Mouse (Mus musculus): ENCODE data around the gene Hsd17b11.

The Hsd17b11 gene

GRCm38 (mm10) chr5:104003256-104003931 is 18.3 kb downstream of the Hsd17b11 start:
- Histone ChIP-seq H3K9me3 (ENCODE audit: low read length) (no peaks in the 10 kb centered on the region), H3K4me1 (replicated peaks; ENCODE audit: low read depth, low read length) (peaks cover 50% of the 10 kb centered on the region), H3K36me3 (ENCODE audit: insufficient read depth, low read length) (peaks cover 81% of the 10 kb centered on the region), H3K27me3 (ENCODE audit: insufficient read depth, low read length) (no peaks in the 10 kb centered on the region), H3K4me3 (replicated peaks; ENCODE audit: low read length) (peak overlapping the region; percentile 64)
- TF ChIP-seq NANOG (IDR thresholded peaks at IDR 0.05; ENCODE audit: borderline replicate concordance, low read length) (no peak), POU5F1 (IDR thresholded peaks at IDR 0.05; ENCODE audit: borderline replicate concordance, low read length) (no peak), CTCF (conservative IDR thresholded peaks at IDR 0.05; ENCODE audit: low read length) (no peak)

- Histone ChIP-seq H3K36me3 (ENCODE audit: insufficient read depth, low read length) (peaks cover 79% of the 10 kb centered on the region), H3K4me3 (replicated peaks; ENCODE audit: low read length) (peak overlapping the region; percentile 64), H3K9me3 (ENCODE audit: low read length) (no peaks in the 10 kb centered on the region), H3K4me1 (replicated peaks; ENCODE audit: low read depth, low read length) (peaks cover 44% of the 10 kb centered on the region), H3K27me3 (ENCODE audit: insufficient read depth, low read length) (no peaks in the 10 kb centered on the region)
- no peak for TF ChIP-seq POU5F1 (IDR thresholded peaks at IDR 0.05; ENCODE audit: borderline replicate concordance, low read length)
- peak; percentile 60; the same call in 1 of the 2 replicates for TF ChIP-seq NANOG (IDR thresholded peaks at IDR 0.05; ENCODE audit: borderline replicate concordance, low read length)
- no peak for TF ChIP-seq CTCF (conservative IDR thresholded peaks at IDR 0.05; ENCODE audit: low read length)
Observed at GRCm38 (mm10) chr5:104002549-104003255, 19.0 kb downstream of the Hsd17b11 start.

- H3K9me3 ChIP-seq (ENCODE audit: low read length): no peaks in the 10 kb centered on the region
- H3K36me3 ChIP-seq (ENCODE audit: insufficient read depth, low read length): peaks cover 72% of the 10 kb centered on the region
- H3K4me1 ChIP-seq (replicated peaks; ENCODE audit: low read depth, low read length): peaks cover 31% of the 10 kb centered on the region
- no peak for TF ChIP-seq NANOG (IDR thresholded peaks at IDR 0.05; ENCODE audit: borderline replicate concordance, low read length)
- peak; percentile 86 for TF ChIP-seq CTCF (conservative IDR thresholded peaks at IDR 0.05; ENCODE audit: low read length)
- no peak overlapping the region for H3K4me3 ChIP-seq (replicated peaks; ENCODE audit: low read length)
- no peaks in the 10 kb centered on the region for H3K27me3 ChIP-seq (ENCODE audit: insufficient read depth, low read length)
Observed at GRCm38 (mm10) chr5:103999738-104000137, 22.0 kb downstream of the Hsd17b11 start.

- no peaks in the 10 kb centered on the region for H3K27me3 ChIP-seq (ENCODE audit: insufficient read depth, low read length)
- H3K4me3 ChIP-seq (replicated peaks; ENCODE audit: low read length): no peak overlapping the region
- peaks cover 28% of the 10 kb centered on the region for H3K4me1 ChIP-seq (replicated peaks; ENCODE audit: low read depth, low read length)
- TF ChIP-seq CTCF (conservative IDR thresholded peaks at IDR 0.05; ENCODE audit: low read length) (no peak), POU5F1 (IDR thresholded peaks at IDR 0.05; ENCODE audit: borderline replicate concordance, low read length) (no peak), NANOG (IDR thresholded peaks at IDR 0.05; ENCODE audit: borderline replicate concordance, low read length) (no peak)
- no peaks in the 10 kb centered on the region for H3K9me3 ChIP-seq (ENCODE audit: low read length)
- H3K36me3 ChIP-seq (ENCODE audit: insufficient read depth, low read length): peaks cover 73% of the 10 kb centered on the region
Observed at GRCm38 (mm10) chr5:103998739-103999138, 23.0 kb downstream of the Hsd17b11 start.

DNA sequence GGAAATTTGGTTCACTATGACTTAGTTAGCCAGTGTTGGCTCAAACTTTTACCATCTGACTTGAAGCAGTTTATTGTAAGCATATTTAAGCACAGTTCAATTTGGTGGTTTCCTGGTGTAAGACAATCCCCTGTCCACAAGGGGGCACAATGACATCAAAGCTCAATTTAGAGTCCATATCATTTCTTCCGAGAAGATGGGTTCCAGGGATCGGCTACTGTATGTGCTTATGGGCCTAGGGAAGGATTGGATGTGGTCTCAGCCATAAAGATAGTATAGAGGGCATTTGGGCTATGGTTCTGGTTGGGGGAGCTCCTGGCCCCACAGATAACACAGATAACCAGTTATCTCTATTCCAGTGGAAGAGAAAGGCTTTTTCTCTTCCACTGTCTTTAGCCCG is 26.5 kb downstream of the Hsd17b11 start:
- H3K4me1 ChIP-seq (replicated peaks; ENCODE audit: low read depth, low read length): 0 out of 2 replicates have a peak, but pooled peaks cover 2% of the 10 kb centered on the region
- no peak for TF ChIP-seq POU5F1 (IDR thresholded peaks at IDR 0.05; ENCODE audit: borderline replicate concordance, low read length)
- peak; percentile 72 for TF ChIP-seq CTCF (conservative IDR thresholded peaks at IDR 0.05; ENCODE audit: low read length)
- H3K4me3 ChIP-seq (replicated peaks; ENCODE audit: low read length): no peak overlapping the region
- H3K36me3 ChIP-seq (ENCODE audit: insufficient read depth, low read length): peaks cover 77% of the 10 kb centered on the region
- H3K9me3 ChIP-seq (ENCODE audit: low read length): no peaks in the 10 kb centered on the region
- no peaks in the 10 kb centered on the region for H3K27me3 ChIP-seq (ENCODE audit: insufficient read depth, low read length)

GRCm38 (mm10) chr5:103994669-103995068 is 27.1 kb downstream of the Hsd17b11 start:
- H3K9me3 ChIP-seq (ENCODE audit: low read length): no peaks in the 10 kb centered on the region
- no peak overlapping the region for H3K4me3 ChIP-seq (replicated peaks; ENCODE audit: low read length)
- no peaks in the 10 kb centered on the region for H3K27me3 ChIP-seq (ENCODE audit: insufficient read depth, low read length)
- H3K36me3 ChIP-seq (ENCODE audit: insufficient read depth, low read length): peaks cover 76% of the 10 kb centered on the region
- H3K4me1 ChIP-seq (replicated peaks; ENCODE audit: low read depth, low read length): no peaks in the 10 kb centered on the region
- no peak for TF ChIP-seq POU5F1 (IDR thresholded peaks at IDR 0.05; ENCODE audit: borderline replicate concordance, low read length)
- no peak for TF ChIP-seq CTCF (conservative IDR thresholded peaks at IDR 0.05; ENCODE audit: low read length)
- TF ChIP-seq NANOG (IDR thresholded peaks at IDR 0.05; ENCODE audit: borderline replicate concordance, low read length): no peak

GRCm38 (mm10) chr5:103993601-103994000 is 28.1 kb downstream of the Hsd17b11 start:
- no peaks in the 10 kb centered on the region for H3K9me3 ChIP-seq (ENCODE audit: low read length)
- H3K4me1 ChIP-seq (replicated peaks; ENCODE audit: low read depth, low read length): no peaks in the 10 kb centered on the region
- TF ChIP-seq NANOG (IDR thresholded peaks at IDR 0.05; ENCODE audit: borderline replicate concordance, low read length) (no peak), CTCF (conservative IDR thresholded peaks at IDR 0.05; ENCODE audit: low read length) (no peak), POU5F1 (IDR thresholded peaks at IDR 0.05; ENCODE audit: borderline replicate concordance, low read length) (no peak)
- no peak overlapping the region for H3K4me3 ChIP-seq (replicated peaks; ENCODE audit: low read length)
- no peaks in the 10 kb centered on the region for H3K27me3 ChIP-seq (ENCODE audit: insufficient read depth, low read length)
- peaks cover 73% of the 10 kb centered on the region for H3K36me3 ChIP-seq (ENCODE audit: insufficient read depth, low read length)

- no peak overlapping the region for H3K4me3 ChIP-seq (replicated peaks; ENCODE audit: low read length)
- H3K36me3 ChIP-seq (ENCODE audit: insufficient read depth, low read length): peaks cover 69% of the 10 kb centered on the region
- no peaks in the 10 kb centered on the region for H3K9me3 ChIP-seq (ENCODE audit: low read length)
- TF ChIP-seq NANOG (IDR thresholded peaks at IDR 0.05; ENCODE audit: borderline replicate concordance, low read length): no peak
- TF ChIP-seq CTCF (conservative IDR thresholded peaks at IDR 0.05; ENCODE audit: low read length): no peak
- TF ChIP-seq POU5F1 (IDR thresholded peaks at IDR 0.05; ENCODE audit: borderline replicate concordance, low read length): no peak
- H3K27me3 ChIP-seq (ENCODE audit: insufficient read depth, low read length): no peaks in the 10 kb centered on the region
- H3K4me1 ChIP-seq (replicated peaks; ENCODE audit: low read depth, low read length): no peaks in the 10 kb centered on the region
Observed at GRCm38 (mm10) chr5:103992831-103993230, 28.9 kb downstream of the Hsd17b11 start.

Measured in E14TG2a.4 (cell line).